Mouse (Mus musculus) gastrocnemius, adult 18-20 months (tissue): ENCODE data around the gene Ogfod3. TPM values are rescaled to one million over a fixed set of nuclear protein-coding genes. Genes with fewer than 3 reads are reported as not detected.

Experiments
- DNase-seq: peaks from one replicate; pipeline ENCODE4 v3.0.0; 2021; ENCODE audit warnings: low spot score
- long read RNA-seq, 2 experiments: library from polyadenylated mRNA; stranded (forward); transcript quantifications; one replicate each; pipeline ENCODE4 v2.0.0; 2021
- total RNA-seq, 2 experiments: library from RNA; stranded (reverse); gene quantifications; 2 replicates each; pipeline ENCODE4 v1.2.3; 2021

The Ogfod3 gene
- 10 to 100 TPM; 12.3 TPM for total RNA-seq
- long read RNA-seq, experiment 1, transcript Ogfod3-201 (9 exons, 1,308 nt) = major isoform, 14 of 15 reads
- long read RNA-seq, experiment 1, partial matches to known transcripts = 0 of 15 reads
- long read RNA-seq, experiment 1, other reads (novel, unspliced or antisense) = 1 of 15 reads
- long read RNA-seq, experiment 2, transcript Ogfod3-201 (9 exons, 1,308 nt) = major isoform, 18 of 21 reads
- long read RNA-seq, experiment 2, partial matches to known transcripts = 0 of 21 reads
- long read RNA-seq, experiment 2, other reads (novel, unspliced or antisense) = 3 of 21 reads

- peak; percentile 95 for DNase-seq
These were observed at the start of gene Ogfod3, which contains the start of gene Hexdc for GRCm38 (mm10) chr11:121204161-121205006. Gene Ogfod3, minus strand, starts transcription at chr11:121204711. Gene Hexdc, plus strand, starts transcription at chr11:121204433.

- DNase-seq = no peak
These were observed 45.7 kb upstream of the Ogfod3 start for GRCm38 (mm10) chr11:121250196-121250595.

GRCm38 (mm10) chr11:121239669-121240068 is 35.2 kb upstream of the Ogfod3 start:
- DNase-seq = no peak

GRCm38 (mm10) chr11:121237345-121238128 is 33.0 kb upstream of the Ogfod3 start:
- peak; percentile 51 for DNase-seq

GRCm38 (mm10) chr11:121236564-121237344 is 32.2 kb upstream of the Ogfod3 start, which contains the start of gene Narf:
Gene Narf, plus strand, starts transcription at chr11:121237253.
- DNase-seq = peak; percentile 99

- no peak for DNase-seq
These were observed 31.1 kb upstream of the Ogfod3 start for GRCm38 (mm10) chr11:121235475-121236238.

GRCm38 (mm10) chr11:121232706-121233105 is 28.2 kb upstream of the Ogfod3 start:
- no peak for DNase-seq

GRCm38 (mm10) chr11:121231628-121232291 is 27.2 kb upstream of the Ogfod3 start:
- peak; percentile 14 for DNase-seq

GRCm38 (mm10) chr11:121231191-121231590 is 26.7 kb upstream of the Ogfod3 start:
- no peak for DNase-seq

- DNase-seq = peak; percentile 68
These were observed 24.5 kb upstream of the Ogfod3 start, which contains the start of gene Cybc1 for GRCm38 (mm10) chr11:121229018-121229439. Gene Cybc1, minus strand, starts transcription at chr11:121229322.

GRCm38 (mm10) chr11:121228129-121229017 is 23.9 kb upstream of the Ogfod3 start:
- no peak for DNase-seq

GRCm38 (mm10) chr11:121221321-121222010 is 17.0 kb upstream of the Ogfod3 start:
- DNase-seq = no peak

- no peak for DNase-seq
These were observed 16.3 kb upstream of the Ogfod3 start for GRCm38 (mm10) chr11:121220771-121221170.

GRCm38 (mm10) chr11:121219776-121220175 is 15.3 kb upstream of the Ogfod3 start:
- no peak for DNase-seq

GRCm38 (mm10) chr11:121216831-121217230 is 12.3 kb upstream of the Ogfod3 start:
- peak; percentile 40 for DNase-seq

GRCm38 (mm10) chr11:121203859-121204160 is 701 bp downstream of the Ogfod3 start:
- DNase-seq = no peak

GRCm38 (mm10) chr11:121201436-121202198 is 2.9 kb downstream of the Ogfod3 start:
- DNase-seq = peak; percentile 59
